Mouse (Mus musculus) c-Kit-negative CD71-positive TER-119-positive erythroid progenitor cells, embryonic 14.5 days (primary cell): ENCODE data around the gene Pbp2.

ENCODE experiments used
- DNase-seq: peaks from one replicate; pipeline ENCODE4 v3.0.0-alpha.2; 2013; ENCODE audit warnings: low read depth, low spot score

Pbp2 gene

DNA sequence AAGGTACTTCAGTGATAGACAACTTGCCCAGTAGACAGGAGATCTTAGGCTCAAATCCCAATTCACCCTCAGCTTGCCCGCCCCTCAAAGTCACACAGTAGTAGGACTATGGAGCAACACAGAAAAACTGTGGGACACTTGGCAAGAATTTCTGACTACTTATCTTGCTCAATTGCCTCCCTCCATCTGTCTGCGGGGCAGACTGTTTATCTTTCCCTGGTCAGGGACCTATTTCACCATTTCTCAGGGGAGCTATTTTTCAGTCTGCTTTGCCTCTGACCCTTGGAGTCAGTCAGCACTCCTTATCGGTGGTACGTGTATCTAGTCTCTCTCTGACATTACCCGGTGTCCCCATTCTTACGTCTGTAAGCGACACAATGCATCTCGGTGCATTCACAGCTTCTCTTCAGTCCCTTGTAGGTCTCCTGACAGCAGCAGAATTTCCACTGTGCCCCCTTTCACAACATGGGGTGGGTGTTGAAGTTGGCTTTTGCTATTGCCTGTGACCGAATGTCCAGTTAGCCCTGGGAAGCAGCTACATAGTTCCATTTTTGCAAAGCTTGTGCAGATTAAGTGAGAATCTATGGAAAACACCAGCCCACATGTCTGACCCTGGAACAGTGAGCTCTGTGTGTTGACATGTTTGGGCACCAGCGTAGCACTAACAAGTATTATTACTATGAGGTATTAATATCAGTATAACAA lies 7.6 kb downstream of the Pbp2 start:
- no peak for DNase-seq

DNA sequence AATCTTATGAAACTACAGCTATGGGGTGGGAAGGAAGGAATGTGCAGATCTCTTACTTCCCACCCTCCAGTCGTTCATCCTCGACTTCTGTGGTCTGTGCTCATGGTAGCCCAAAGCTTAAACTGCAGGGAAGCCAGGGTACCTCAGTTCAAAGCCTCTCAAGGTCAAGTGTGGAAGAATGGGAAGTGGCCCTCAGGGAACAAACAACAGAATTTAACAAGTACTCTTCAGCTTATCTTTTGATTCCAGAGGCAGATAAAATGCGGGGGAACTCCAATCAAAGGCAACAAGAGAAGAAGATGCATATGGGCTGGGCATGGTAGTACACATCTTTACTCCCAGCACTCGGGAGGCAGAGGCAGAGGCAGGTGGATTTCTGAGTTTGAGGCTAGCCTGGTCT lies 9.7 kb downstream of the Pbp2 start:
- DNase-seq = no peak

DNA sequence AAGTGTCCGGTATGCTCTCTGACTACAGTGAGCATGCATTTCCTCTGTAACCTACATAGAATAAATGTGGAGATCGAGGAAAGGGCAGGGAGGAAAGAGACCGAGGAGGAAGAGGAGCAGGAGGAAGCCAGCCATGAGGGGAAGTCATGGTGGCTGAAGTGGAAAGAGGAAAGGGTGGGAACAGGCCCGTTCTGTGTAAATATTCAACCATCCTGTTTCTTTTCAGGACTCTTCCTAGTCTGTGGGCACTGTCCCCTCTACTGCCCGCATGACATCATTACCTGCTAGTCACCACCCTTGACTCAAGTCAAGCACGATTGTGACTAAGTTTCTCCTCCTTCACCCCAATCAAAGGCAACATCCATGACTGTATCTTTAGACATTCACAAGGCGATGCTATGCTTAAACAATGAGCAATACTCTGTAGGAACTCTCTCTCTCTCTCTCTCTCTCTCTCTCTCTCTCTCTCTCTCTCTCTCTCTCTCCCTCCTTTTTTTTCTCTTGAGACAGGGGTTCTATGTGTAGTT lies 11.1 kb downstream of the Pbp2 start:
- no peak for DNase-seq

- no peak for DNase-seq
Observed at GRCm38 (mm10) chr6:135297570-135297969, 12.6 kb downstream of the Pbp2 start.

DNA sequence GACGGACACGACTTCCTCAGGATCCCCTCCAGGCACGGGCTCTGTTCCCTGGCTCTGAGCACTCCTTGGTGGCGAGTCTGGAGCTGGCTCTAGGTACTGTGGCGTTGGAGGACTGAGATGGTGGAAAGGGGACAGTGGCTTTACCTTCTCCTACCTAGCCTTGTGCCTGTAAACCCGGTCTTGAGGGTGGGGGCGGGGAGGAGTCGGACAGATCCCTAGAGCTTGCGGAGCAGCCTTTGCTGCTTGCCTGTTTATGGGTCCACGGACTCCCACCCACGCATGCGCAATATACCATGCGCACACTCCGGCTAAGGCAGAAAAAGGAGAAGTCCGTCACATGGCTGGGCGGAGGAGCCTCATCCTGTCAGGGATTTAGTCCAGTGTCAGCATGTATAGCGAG lies 13.9 kb downstream of the Pbp2 start:
- DNase-seq = no peak

DNA sequence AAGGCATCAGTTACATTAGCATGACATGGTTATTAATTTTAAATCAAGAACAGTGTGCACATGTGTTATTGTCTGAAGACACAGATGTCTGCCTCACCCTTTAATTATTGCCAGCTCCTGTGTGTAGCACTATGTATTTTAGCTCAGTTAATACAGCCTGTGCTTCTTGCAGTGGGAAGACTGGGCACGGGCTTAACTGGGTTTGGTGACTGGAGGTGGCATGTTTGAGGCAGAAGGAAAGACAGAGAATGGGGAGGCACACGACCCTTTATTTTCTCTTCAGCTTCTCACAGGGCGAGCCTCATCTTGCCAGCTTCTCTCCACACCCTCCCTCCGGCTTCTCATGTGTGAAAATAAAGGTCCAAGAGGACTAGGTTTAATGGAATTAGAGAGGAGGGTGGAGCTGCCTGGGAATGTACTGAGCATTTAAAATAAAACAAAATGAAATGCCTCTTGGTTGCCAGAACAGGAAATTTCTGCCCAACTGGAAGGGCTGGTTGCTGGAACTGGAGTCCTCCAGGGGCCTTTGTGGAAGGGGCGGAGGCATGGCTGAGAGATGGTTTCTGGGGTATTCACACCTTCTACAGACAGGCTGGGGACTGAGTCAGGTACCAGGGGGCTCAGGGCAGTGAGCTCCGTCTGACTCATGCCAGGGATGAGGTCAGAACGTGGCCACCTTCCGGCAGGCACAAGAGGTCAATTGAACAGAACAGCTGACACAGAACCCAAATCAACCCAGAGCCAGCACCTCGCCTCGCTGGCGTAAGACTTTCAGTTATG lies 14.9 kb downstream of the Pbp2 start:
- DNase-seq = no peak

DNA sequence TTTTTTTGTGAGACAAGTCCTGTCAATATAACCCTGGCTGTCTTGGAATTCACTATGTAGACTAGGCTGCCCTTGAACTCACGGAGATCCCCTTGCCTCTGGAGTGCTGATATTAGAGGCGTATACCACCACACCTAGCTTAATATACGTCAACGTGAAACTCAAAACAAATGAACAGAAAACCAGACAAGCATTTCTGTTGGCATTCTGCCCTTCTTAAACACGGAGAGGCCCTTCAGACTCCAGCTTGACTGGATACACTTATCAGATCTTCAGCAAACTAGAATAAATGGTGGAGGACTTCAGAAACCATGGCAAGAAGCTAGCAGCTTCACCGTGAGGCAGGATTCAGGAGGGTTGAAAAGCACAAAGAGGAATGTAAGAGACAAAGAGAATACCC lies 16.1 kb downstream of the Pbp2 start:
- no peak for DNase-seq

DNA sequence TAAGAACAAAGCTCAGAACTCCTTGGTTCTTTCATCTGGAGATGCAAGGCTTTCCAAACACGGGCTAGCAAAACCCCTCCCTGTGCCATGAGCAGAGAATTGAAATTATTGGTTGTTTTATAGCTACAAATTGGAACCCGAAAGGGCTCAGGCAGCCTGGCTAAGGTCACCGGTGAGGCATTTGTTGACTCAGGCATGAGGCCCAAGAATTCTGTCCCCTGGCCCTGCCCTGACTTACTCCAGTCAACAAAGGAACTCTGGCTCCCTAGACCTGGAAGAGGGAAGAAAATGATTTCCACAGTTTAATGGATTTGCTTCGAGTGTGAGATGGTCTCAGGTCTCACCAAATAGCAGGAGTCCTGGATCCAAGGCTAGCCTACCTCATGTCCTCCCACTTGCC lies 17.8 kb downstream of the Pbp2 start:
- DNase-seq = no peak

DNA sequence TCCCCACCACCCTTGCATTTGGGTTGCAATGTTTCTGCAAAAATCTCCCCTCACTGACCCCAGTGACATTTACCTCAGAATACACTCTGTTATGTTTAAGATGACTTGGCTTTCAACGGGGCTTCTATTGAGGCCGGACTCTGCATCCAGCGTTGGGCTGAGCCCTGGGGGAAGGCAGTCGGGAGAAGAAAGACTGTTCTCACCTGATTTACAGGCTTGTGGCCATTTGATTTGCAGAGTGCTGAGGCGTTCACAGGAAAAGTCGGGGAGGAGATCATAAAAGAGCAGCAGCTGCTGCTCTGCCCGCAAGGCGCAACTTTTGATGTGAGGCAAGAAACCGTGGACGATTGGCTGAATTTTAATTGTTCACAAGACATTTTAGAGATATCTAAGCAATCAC lies 30.3 kb downstream of the Pbp2 start:
- DNase-seq = no peak

- DNase-seq = no peak
Observed at GRCm38 (mm10) chr6:135279286-135279685, 30.9 kb downstream of the Pbp2 start.

DNA sequence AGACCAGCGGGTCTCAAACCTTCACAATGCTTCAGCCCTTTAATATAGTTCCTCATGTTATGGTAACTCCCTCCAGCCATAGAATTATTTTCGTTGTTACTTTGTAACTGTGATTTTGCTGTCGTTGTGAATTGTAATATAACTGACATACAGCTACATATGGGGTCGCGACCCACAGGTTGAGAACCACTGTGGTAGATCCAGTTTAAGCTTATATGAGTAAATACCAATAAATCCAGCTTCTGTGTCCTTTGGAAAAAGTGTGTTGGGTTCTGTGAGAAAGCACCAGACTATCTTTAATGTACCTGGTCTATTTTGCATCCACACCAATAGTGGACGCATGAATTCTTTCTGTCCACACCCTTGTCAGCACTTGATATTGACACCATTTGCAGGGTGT lies 31.9 kb downstream of the Pbp2 start:
- no peak for DNase-seq

GRCm38 (mm10) chr6:135276474-135277295 lies 33.5 kb downstream of the Pbp2 start:
- no peak for DNase-seq

DNA sequence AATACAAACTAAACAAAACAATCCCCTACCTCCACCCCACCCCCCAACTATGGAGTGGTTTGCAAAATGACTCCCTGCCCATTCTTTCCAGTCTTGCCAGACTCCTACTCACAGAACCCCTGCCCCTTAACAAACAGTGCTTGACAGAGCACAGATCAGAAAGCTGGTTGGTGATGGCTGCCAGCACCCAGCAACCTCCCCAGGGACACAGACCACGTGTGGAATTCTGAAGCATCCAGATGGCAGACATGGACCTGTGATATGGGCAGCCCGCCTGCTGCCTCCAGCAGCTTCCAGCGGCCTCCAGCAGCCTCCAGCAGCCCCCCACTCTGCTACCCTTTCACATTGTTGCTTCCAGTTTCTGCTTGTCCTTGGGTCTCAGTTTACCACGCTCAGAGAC lies 35.0 kb downstream of the Pbp2 start:
- no peak for DNase-seq

DNA sequence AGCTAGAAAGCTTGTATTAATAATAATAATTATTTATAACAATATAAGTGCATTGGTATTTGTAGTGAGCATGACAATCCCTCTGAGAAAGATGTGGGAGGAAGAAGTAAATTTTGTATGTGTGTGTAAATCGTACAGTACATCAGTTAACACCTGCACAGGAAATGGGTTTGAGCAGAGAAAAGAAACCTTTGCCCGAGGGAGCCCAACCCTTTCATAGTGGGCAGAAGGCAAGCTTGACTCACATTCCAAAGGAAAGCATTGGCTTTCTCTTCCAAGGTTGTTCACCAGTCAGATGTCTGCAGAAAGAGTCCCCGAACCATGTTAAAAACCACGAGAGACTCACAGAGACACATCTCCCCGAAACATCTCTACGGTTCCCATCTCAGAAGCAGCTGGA lies 37.1 kb downstream of the Pbp2 start:
- no peak for DNase-seq

GRCm38 (mm10) chr6:135271761-135272160 lies 38.4 kb downstream of the Pbp2 start:
- no peak for DNase-seq

GRCm38 (mm10) chr6:135269626-135270025 lies 40.6 kb downstream of the Pbp2 start:
- no peak for DNase-seq

DNA sequence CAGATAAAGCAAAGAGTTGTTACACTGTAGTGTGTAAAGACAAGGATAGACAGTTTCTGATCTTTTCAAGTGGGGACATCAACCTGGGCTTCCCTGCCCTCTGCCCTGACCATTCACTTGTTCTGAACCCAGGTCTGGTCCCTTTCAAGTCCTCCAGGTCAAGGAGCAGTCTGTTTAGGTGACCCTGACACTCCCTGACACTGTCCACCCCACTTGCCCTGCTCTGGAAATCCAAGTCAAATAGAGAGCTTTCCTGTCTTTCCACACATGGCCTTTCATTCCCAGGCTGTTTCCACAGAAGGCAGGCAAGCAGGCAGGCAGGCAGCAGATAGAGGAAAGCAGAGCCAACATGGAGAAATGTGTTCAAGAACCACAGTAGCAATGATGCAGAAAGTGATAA lies 41.8 kb downstream of the Pbp2 start:
- DNase-seq = no peak

DNA sequence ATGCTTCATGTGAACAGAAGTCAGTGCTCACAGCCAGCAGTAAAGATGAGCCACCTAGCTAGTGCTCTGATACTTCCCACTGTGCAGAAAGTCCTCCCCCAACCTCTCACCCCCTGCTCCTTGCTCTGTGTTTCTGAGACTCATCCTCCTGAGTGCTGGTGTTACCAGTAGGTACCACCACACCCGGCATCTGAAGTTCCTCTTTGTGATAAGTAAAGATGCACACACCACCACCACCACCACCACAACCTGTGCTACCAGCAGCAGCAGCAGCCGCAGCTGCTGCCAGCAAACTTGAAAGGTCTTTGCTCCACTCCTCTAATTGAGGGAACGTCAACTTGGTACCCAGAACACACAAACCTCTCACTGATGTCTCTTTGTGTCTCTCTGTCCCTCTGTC lies 43.0 kb downstream of the Pbp2 start:
- no peak for DNase-seq

DNA sequence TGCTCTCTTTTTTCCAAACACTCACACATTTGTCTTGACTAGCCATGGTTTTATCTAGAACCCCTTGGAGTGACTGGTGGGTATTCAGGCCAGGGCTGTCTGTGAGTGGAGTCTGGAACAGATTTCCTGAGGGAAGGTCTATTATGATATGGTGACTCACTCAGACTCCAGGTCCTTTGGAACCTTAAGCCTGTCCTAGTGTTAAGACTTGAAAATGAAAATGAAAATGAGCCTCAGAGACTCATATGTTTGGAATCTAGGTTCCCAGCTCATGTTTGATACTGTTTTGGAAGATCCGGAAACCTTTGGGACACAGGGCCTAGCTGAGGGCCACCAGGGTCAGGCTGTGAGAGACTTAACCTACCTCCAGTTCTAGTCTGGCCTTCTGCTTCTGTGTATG lies 44.1 kb downstream of the Pbp2 start:
- DNase-seq = no peak

GRCm38 (mm10) chr6:135264136-135264535 lies 46.1 kb downstream of the Pbp2 start:
- no peak for DNase-seq

- DNase-seq = no peak
Observed at GRCm38 (mm10) chr6:135262565-135262964, 47.6 kb downstream of the Pbp2 start.

- DNase-seq = no peak
Observed at GRCm38 (mm10) chr6:135261124-135261523, 49.1 kb downstream of the Pbp2 start.
